Mouse (Mus musculus) midbrain, embryonic 14.5 days (tissue): Measurements from ENCODE around the gene Fkbp8. TPM values are rescaled to one million over a fixed set of nuclear protein-coding genes. Genes with fewer than 3 reads are reported as not detected.

Experiments
- ATAC-seq: fragments of 200-750 bp; cut with Nextera tagmentation; 2 replicates; pipeline ENCODE4 v1.8.0; 2017; ENCODE audit warnings: moderate number of reproducible peaks, moderate library complexity; ENCODE audit not compliant: low FRiP score, low TSS enrichment
- DNase-seq: peaks from one replicate; pipeline ENCODE4 v3.0.0-alpha.2; 2015
- H3K27ac ChIP-seq: fragments of 300-500 bp; sonication (generic); replicated peaks from 2 replicates; pipeline ENCODE4 v1.5.1; 2014; ENCODE audit warnings: mild to moderate bottlenecking, low read depth, low read length, moderate library complexity
- H3K27me3 ChIP-seq: fragments of 300-500 bp; sonication (generic); 2 replicates; pipeline ENCODE4 v1.6.1; 2014; ENCODE audit warnings: low read length, control low read depth, mixed read lengths; ENCODE audit not compliant: control insufficient read depth, insufficient read depth
- H3K36me3 ChIP-seq: fragments of 300-500 bp; sonication (generic); 2 replicates; pipeline ENCODE4 v1.6.1; 2014; ENCODE audit warnings: low read length, control low read depth; ENCODE audit not compliant: control insufficient read depth, insufficient read depth
- H3K4me1 ChIP-seq: fragments of 300-500 bp; sonication (generic); 2 replicates; pipeline ENCODE4 v1.6.1; 2014; ENCODE audit warnings: mild to moderate bottlenecking, antibody characterized with exemption, low read length, control low read depth; ENCODE audit not compliant: control insufficient read depth, insufficient read depth
- H3K4me2 ChIP-seq: fragments of 300-500 bp; sonication (generic); 2 replicates; pipeline ENCODE4 v1.6.1; 2014; ENCODE audit warnings: mild to moderate bottlenecking, low read length, moderate library complexity
- H3K4me3 ChIP-seq: fragments of 300-500 bp; sonication (generic); replicated peaks from 2 replicates; pipeline ENCODE4 v1.5.1; 2014; ENCODE audit warnings: low read depth, low read length
- H3K9ac ChIP-seq: fragments of 300-500 bp; sonication (generic); replicated peaks from 2 replicates; pipeline ENCODE4 v1.6.1; 2014; ENCODE audit warnings: mild to moderate bottlenecking, low read length, moderate library complexity
- H3K9me3 ChIP-seq: fragments of 300-500 bp; sonication (generic); 2 replicates; pipeline ENCODE4 v1.6.1; 2016; ENCODE audit warnings: low read length, control low read depth, mixed read lengths; ENCODE audit not compliant: control insufficient read depth
- WGBS: fragments of 180-500 bp; shearing (Covaris S2); extraction: QIAGEN DNeasy Blood & Tissue Kit; methylation state at CpG from one replicate; pipeline ENCODE4 v1.1.7; 2014; 5-methylcytosine and 5-hydroxymethylcytosine counted together
- polyA plus RNA-seq: library from polyadenylated mRNA; unstranded; fragments of >200 nt; fragmentation: Nextera tagmentation; extraction: Ambion mirVana; gene quantifications from 2 replicates; pipeline ENCODE4 v1.2.1, GENCODE M21; 2014

Fkbp8 gene
- polyA plus RNA-seq, 1 experiment from 2014 or later = 328 TPM

DNA sequence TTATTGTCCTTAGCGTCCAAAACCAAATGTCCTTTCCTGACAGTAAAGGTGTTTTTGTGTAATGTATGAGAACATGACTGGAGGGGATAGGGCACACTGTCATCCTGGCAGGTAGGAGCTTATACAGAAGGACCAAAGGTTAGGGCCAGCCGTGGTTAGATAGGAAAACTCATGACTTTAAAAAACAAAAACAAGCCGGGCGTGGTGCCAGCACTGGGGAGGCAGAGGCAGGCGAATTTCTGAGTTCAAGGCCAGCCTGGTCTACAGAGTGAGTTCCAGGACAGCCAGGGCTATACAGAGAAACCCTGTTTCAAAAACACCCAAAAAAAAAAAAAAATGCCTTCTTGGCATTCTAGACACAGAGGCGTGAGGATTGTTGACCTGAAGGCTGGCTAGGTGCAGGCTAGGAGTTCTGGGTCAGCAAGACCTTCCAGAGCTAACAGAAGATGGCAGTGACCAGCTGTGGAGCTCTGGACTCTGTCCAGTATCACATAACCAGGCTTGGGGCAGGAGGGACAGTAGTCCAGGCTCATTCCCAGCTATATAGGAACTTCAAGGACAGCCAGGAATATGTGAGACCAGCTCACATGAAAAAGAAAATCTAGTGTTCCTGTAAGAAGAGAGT, 36.4 kb downstream of the Fkbp8 start:
- H3K4me3 ChIP-seq = no peak overlapping the region
- DNase-seq (no peak), ATAC-seq (no peak)
- H3K4me2 ChIP-seq = no peak overlapping the region
- no peak overlapping the region for H3K27ac ChIP-seq
- H3K9me3 ChIP-seq = no peaks in the 10 kb centered on the region
- H3K27me3 ChIP-seq = no peaks in the 10 kb centered on the region
- H3K4me1 ChIP-seq = no peaks in the 10 kb centered on the region
- 0 out of 2 replicates have a peak, but pooled peaks cover 3% of the 10 kb centered on the region for H3K36me3 ChIP-seq
- H3K9ac ChIP-seq = no peak overlapping the region
- WGBS = 96% methylated on average over 6 of the region's 6 CpGs

DNA sequence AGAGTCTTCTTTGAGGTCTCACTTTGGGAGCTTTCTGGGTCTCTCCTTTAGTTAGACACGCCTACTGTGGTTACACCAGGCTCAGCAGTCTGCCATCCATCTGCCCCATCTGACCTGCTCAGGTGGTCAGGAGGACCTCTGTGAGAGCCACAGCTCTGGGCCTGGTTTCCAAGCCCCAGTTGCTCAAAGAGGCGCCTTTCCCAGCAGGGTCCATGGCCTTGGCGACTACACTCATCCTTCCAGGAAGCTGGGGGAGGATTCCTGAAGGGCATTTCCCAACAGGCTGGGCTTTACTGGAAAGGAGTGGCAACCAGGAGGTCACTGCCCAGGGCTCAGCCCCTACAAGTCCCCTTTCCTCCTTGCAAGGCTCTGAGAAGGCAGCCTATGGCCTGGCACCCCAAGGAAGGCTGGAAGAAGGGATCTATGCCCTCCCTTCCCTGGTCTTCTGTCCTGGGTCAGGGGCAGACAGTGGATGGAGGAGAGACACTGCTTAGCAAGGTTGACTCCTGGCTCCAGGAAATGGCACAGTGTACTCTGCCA, 37.2 kb downstream of the Fkbp8 start:
- no peak overlapping the region for H3K27ac ChIP-seq
- H3K4me3 ChIP-seq = no peak overlapping the region
- ATAC-seq (no peak), DNase-seq (no peak)
- H3K4me1 ChIP-seq = no peaks in the 10 kb centered on the region
- 80% methylated on average over 3 of the region's 3 CpGs for WGBS
- H3K27me3 ChIP-seq = no peaks in the 10 kb centered on the region
- no peaks in the 10 kb centered on the region for H3K9me3 ChIP-seq
- no peak overlapping the region for H3K9ac ChIP-seq
- no peak overlapping the region for H3K4me2 ChIP-seq
- 0 out of 2 replicates have a peak, but pooled peaks cover 2% of the 10 kb centered on the region for H3K36me3 ChIP-seq

DNA sequence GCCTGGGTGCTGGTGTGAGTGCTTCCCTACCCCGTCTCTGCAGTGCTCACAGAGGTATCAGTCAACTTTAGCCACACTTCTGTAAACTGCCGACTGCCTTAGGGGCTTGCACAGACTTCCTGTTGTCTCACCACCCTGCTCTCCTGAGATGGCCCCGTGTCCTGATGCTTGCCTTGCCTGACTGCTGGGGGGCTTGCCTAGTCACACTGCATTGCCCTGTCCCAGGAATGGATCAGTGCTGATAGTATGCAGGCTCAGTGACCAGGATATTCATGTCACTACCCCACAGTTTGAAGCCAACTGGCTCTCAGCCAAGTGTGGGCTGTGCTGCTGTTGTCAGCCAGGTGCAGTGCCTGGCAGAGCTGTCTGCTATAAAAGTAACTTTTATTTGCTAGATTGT, 38.0 kb downstream of the Fkbp8 start:
- ATAC-seq (no peak), DNase-seq (peak; percentile 22)
- no peaks in the 10 kb centered on the region for H3K4me1 ChIP-seq

DNA sequence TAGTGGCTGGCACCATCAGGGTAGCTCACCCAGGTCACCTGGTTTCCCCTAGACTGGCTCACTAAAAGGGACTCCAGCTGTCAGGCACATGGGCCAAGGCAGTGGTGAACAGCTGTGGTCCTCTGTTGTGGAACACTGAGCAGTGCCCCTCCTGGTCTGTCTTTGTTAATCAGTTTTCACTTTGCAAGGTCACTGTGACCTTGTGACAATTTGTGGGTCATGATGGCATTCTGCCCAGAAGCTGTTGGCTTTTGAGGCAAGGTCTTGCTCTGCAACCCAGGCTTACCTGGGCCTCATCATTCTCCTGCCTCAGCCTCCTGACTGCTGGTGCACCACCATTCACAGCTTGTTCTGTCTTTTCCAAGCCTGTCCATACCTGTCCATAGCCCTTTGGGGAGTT, 42.8 kb downstream of the Fkbp8 start:
- no peaks in the 10 kb centered on the region for H3K27me3 ChIP-seq
- no peak overlapping the region for H3K4me2 ChIP-seq
- H3K4me1 ChIP-seq = no peaks in the 10 kb centered on the region
- H3K27ac ChIP-seq = no peak overlapping the region
- no peak overlapping the region for H3K9ac ChIP-seq
- H3K4me3 ChIP-seq = no peak overlapping the region
- H3K9me3 ChIP-seq = no peaks in the 10 kb centered on the region
- H3K36me3 ChIP-seq = 0 out of 2 replicates have a peak, but pooled peaks cover 11% of the 10 kb centered on the region
- DNase-seq (no peak), ATAC-seq (no peak)

More for the DNA sequence above, 38.0 kb downstream of the Fkbp8 start:
- H3K9me3 ChIP-seq = no peaks in the 10 kb centered on the region
- H3K27ac ChIP-seq = no peak overlapping the region
- 0 out of 2 replicates have a peak, but pooled peaks cover 2% of the 10 kb centered on the region for H3K36me3 ChIP-seq
- no peak overlapping the region for H3K4me2 ChIP-seq
- WGBS = 78% methylated on average over 3 of the region's 3 CpGs
- H3K9ac ChIP-seq = no peak overlapping the region
- H3K27me3 ChIP-seq = no peaks in the 10 kb centered on the region
- no peak overlapping the region for H3K4me3 ChIP-seq

DNA sequence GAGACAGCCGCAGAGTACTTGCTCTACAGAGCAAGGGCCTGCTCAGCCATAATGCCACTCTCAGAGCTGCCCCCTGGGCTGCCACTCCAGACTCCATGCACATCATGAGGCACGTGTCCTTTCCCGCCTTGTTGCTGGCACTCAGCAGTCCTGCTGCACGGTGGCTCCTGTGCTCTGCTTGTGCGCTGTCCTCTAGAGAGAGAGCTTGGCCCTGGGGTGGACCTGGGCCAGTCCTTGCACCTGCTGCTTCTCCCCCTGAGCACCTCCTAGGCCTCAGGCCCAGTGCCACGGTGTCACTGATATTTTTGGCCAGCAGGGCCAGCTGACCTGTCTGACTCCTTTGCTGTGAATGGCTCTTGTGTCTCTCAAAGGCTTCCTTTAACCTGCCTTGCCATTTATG, 43.5 kb downstream of the Fkbp8 start:
- no peaks in the 10 kb centered on the region for H3K27me3 ChIP-seq
- 82% methylated on average over 6 of the region's 6 CpGs for WGBS
- ATAC-seq = no peak

DNA sequence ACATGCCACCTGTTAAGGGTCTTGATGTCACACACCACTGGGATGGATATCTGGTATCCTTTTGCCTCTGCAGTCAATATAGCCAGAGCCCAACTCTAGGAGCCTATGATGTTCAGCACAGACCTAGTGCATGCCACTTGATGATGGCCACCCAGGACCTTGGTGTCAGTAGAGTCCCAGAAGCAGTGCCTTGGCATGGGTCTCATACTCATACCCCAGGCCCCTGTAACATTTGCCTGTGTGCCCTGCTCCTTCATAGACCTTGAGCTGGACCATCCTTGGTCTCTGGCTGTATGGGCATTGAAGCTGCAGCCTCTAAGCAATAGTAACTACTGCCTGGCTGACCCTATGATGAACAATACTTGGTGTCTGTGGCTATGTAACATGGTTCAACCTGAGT, 46.8 kb downstream of the Fkbp8 start:
- no peak overlapping the region for H3K27ac ChIP-seq
- DNase-seq (no peak), ATAC-seq (no peak)
- H3K4me3 ChIP-seq = no peak overlapping the region
- H3K36me3 ChIP-seq = peaks cover 26% of the 10 kb centered on the region
- H3K27me3 ChIP-seq = no peaks in the 10 kb centered on the region
- no peaks in the 10 kb centered on the region for H3K9me3 ChIP-seq
- no peaks in the 10 kb centered on the region for H3K4me1 ChIP-seq
- no peak overlapping the region for H3K4me2 ChIP-seq
- no peak overlapping the region for H3K9ac ChIP-seq

More for the DNA sequence above, 43.5 kb downstream of the Fkbp8 start:
- H3K9ac ChIP-seq = no peak overlapping the region
- H3K27ac ChIP-seq = no peak overlapping the region
- H3K9me3 ChIP-seq = no peaks in the 10 kb centered on the region
- H3K4me2 ChIP-seq = no peak overlapping the region
- H3K4me1 ChIP-seq = no peaks in the 10 kb centered on the region
- H3K4me3 ChIP-seq = no peak overlapping the region
- H3K36me3 ChIP-seq = 0 out of 2 replicates have a peak, but pooled peaks cover 11% of the 10 kb centered on the region
- DNase-seq = no peak

DNA sequence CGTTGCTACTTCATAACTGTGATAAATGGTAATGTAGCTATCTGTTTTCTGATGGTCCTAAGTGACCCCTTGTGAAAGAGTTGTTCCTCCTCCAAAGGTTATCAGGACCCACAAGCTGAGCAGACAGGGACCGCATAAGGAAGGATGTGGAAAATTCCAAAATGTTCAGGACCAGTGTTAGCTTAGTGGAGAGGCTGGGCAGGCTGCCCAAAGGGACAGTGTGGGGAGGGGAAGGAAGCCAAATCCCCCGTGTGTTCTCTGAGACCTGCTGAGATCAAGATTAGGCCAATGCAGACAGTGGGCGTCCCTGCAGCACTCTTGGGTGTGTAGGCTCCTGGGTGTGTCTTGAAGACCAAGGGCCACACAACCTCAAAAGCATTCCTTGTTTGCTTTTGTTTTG, 47.4 kb downstream of the Fkbp8 start:
- no peaks in the 10 kb centered on the region for H3K4me1 ChIP-seq
- peaks cover 25% of the 10 kb centered on the region for H3K36me3 ChIP-seq
- ATAC-seq = no peak
- no peaks in the 10 kb centered on the region for H3K27me3 ChIP-seq
- no peak for DNase-seq
- no peak overlapping the region for H3K4me2 ChIP-seq
- no peak overlapping the region for H3K27ac ChIP-seq
- no peak overlapping the region for H3K9ac ChIP-seq
- 82% methylated on average over 4 of the region's 4 CpGs for WGBS
- no peak overlapping the region for H3K4me3 ChIP-seq
- H3K9me3 ChIP-seq = no peaks in the 10 kb centered on the region

DNA sequence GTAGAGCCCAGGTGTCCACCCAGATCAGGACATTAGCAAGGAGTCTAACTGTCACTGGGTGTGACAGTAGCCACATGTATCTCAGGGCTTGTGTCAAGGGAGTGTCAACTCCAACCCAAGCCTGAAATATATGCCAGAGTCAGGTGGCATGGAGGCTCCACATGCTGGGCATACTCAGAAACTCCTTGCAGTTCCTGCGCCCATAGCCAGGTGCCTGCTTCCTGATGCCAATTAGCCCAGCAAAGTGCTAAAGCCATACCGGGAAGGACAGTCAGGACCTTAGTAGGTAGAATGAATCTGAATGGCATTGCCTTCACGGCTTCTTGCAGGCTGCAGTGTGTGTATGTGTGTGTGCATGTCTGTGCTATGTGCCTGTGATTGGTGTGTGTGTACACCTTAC, 49.7 kb downstream of the Fkbp8 start:
- ATAC-seq = no peak
- no peak for DNase-seq
- 96% methylated on average over 3 of the region's 3 CpGs for WGBS

More for the DNA sequence above, 49.7 kb downstream of the Fkbp8 start:
- Histone ChIP-seq H3K4me1 (no peaks in the 10 kb centered on the region), H3K9ac (no peak overlapping the region), H3K4me2 (no peak overlapping the region), H3K27me3 (no peaks in the 10 kb centered on the region), H3K9me3 (no peaks in the 10 kb centered on the region), H3K27ac (no peak overlapping the region), H3K4me3 (no peak overlapping the region), H3K36me3 (peaks cover 48% of the 10 kb centered on the region)
